Mouse (Mus musculus): ENCODE measurements at regions not wholly inside any gene's neighbourhood (a gene's known extent, or its start where the extent isn't known, plus 50 kb on each side); places are given as distances from the start of the nearest gene placed in this dataset.

DNA sequence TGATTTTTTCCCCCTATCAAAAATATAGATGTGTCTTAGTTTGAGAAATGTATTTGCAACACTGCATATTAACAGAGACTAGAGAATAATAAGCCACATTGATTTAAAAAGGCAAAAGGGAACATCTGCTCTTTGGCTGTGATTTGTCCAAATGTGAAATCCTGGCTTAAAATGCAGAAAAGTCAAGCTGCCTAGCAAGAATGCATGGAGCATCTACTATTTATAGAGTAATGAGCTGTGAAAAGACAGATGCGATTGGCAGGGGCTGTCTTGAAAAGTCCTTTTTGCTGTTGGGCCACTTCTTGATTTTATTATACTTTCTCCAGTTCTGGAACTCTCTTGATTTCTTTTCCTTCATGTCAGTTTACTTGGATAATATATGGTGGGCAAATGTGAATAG, 1707.8 kb upstream of the Gm7489 start:
- Histone ChIP-seq H3K4me3 (ENCODE audit: insufficient read depth, low read depth, low read length) (no peak overlapping the region), H3K27me3 (replicated peaks; ENCODE audit: control insufficient read depth, insufficient read depth, low read length) (no peaks in the 10 kb centered on the region), H3K27ac (ENCODE audit: insufficient read depth, low read depth, low read length) (no peak overlapping the region), H3K36me3 (ENCODE audit: control insufficient read depth, insufficient read depth, low read length) (no peaks in the 10 kb centered on the region), H3K4me1 (ENCODE audit: control insufficient read depth, insufficient read depth, low read length) (no peaks in the 10 kb centered on the region)
- WGBS, result 90% methylated on average over 1 of the region's 1 CpGs
- TF ChIP-seq CTCF (conservative IDR thresholded peaks at IDR 0.05; ENCODE audit: insufficient read depth, insufficient read length, low read depth, low read length) (no peak), POLR2A (IDR thresholded peaks at IDR 0.05; ENCODE audit: low read depth, low read length) (no peak)
- DNase-seq, result no peak

DNA sequence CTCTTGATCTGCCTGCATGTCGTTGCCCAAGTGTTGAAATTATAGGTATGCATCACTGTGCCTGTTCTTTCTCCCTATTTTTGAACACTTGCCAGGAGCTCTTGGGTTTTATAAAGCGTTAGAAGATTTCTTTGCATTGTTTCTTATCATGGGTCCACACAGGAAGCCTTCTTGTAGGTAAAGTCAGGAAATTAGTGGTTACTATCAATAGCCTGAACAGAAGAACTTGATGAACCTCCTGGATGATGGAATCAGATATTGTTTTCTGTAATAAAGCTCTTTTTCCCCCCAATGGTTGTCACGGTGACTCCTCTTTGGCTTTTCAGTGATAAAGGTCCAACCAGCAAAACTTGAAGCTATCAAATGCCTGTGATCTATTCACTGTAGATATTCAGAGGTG, 1706.0 kb upstream of the Gm7489 start:
- no peak overlapping the region for H3K4me3 ChIP-seq (ENCODE audit: insufficient read depth, low read depth, low read length)
- DNase-seq, result no peak
- no peaks in the 10 kb centered on the region for H3K27me3 ChIP-seq (replicated peaks; ENCODE audit: control insufficient read depth, insufficient read depth, low read length)
- no peaks in the 10 kb centered on the region for H3K36me3 ChIP-seq (ENCODE audit: control insufficient read depth, insufficient read depth, low read length)
- no peak overlapping the region for H3K27ac ChIP-seq (ENCODE audit: insufficient read depth, low read depth, low read length)
- TF ChIP-seq POLR2A (IDR thresholded peaks at IDR 0.05; ENCODE audit: low read depth, low read length), result no peak
- TF ChIP-seq CTCF (conservative IDR thresholded peaks at IDR 0.05; ENCODE audit: insufficient read depth, insufficient read length, low read depth, low read length), result no peak
- WGBS, result 51% methylated on average over 3 of the region's 3 CpGs
- H3K4me1 ChIP-seq (ENCODE audit: control insufficient read depth, insufficient read depth, low read length), result no peaks in the 10 kb centered on the region

DNA sequence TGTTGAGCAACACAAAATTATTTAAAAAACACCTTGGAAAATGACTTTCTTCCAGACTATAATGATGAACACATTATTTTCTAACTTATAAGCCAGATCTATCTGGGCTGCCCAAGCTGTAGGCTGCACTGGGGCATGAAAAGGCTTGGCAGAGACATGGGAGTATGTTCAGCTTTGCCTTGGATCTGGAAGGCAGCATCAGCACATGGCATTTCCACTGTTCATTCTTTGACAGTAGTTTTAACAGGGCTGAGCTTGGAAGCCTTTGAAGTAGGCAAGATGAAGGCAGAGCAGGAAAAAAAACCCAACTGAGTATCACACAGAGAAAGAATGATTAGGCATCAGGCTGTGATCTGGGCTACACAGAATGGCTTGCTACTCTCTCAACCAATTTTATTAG, 1705.3 kb upstream of the Gm7489 start:
- H3K27ac ChIP-seq (ENCODE audit: insufficient read depth, low read depth, low read length), result no peak overlapping the region

DNA sequence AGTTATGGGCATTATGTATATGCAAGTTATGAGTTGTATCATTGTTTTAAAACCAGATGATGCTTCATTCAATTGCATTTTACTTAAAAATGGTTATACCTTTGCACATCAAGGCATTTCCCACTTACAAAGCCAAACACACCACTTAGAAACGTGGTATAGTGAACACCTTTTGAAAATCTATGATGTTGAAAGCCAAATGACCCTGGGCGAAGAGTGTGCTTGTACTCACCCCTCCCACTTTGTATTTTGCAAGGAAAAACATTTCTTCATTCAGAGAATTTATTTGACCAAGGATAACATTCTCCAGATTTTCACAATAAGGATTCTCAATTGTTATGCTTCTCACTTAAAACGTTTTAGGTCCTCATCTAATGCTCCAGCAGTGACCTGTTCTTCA, 1693.5 kb upstream of the Gm7489 start:
- H3K27me3 ChIP-seq (replicated peaks; ENCODE audit: control insufficient read depth, insufficient read depth, low read length), result no peaks in the 10 kb centered on the region
- DNase-seq, result no peak
- WGBS, result 65% methylated on average over 3 of the region's 3 CpGs
- no peaks in the 10 kb centered on the region for H3K4me1 ChIP-seq (ENCODE audit: control insufficient read depth, insufficient read depth, low read length)
- TF ChIP-seq POLR2A (IDR thresholded peaks at IDR 0.05; ENCODE audit: low read depth, low read length) (no peak), CTCF (conservative IDR thresholded peaks at IDR 0.05; ENCODE audit: insufficient read depth, insufficient read length, low read depth, low read length) (no peak)
- H3K36me3 ChIP-seq (ENCODE audit: control insufficient read depth, insufficient read depth, low read length), result no peaks in the 10 kb centered on the region
- H3K27ac ChIP-seq (ENCODE audit: insufficient read depth, low read depth, low read length), result no peak overlapping the region
- no peak overlapping the region for H3K4me3 ChIP-seq (ENCODE audit: insufficient read depth, low read depth, low read length)

More for the DNA sequence above, 1705.3 kb upstream of the Gm7489 start:
- Histone ChIP-seq H3K36me3 (ENCODE audit: control insufficient read depth, insufficient read depth, low read length) (no peaks in the 10 kb centered on the region), H3K27me3 (replicated peaks; ENCODE audit: control insufficient read depth, insufficient read depth, low read length) (no peaks in the 10 kb centered on the region), H3K4me3 (ENCODE audit: insufficient read depth, low read depth, low read length) (no peak overlapping the region), H3K4me1 (ENCODE audit: control insufficient read depth, insufficient read depth, low read length) (no peaks in the 10 kb centered on the region)
- no peak for TF ChIP-seq POLR2A (IDR thresholded peaks at IDR 0.05; ENCODE audit: low read depth, low read length)
- TF ChIP-seq CTCF (conservative IDR thresholded peaks at IDR 0.05; ENCODE audit: insufficient read depth, insufficient read length, low read depth, low read length), result no peak
- DNase-seq, result no peak

DNA sequence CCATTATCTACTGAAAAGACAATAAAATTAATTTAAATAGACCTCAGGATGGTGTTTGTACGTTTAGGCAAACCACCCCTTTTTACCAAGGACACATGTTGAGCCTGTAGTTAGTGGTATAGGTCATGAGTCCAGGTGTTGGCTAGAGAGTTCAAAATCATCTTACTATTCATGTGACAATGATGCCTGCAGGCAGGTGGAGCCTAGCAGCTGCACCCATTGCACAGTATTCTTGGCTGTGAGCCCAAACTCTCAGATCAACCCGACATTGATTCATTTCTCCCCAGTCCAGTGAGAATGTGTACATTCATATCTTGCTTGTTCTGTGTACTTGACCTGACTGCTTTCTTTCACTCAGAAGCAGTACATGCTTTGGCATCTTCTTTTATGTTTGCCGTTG, 1677.4 kb upstream of the Gm7489 start:
- 62% methylated on average over 3 of the region's 3 CpGs for WGBS
- Histone ChIP-seq H3K36me3 (ENCODE audit: control insufficient read depth, insufficient read depth, low read length) (no peaks in the 10 kb centered on the region), H3K27me3 (replicated peaks; ENCODE audit: control insufficient read depth, insufficient read depth, low read length) (no peaks in the 10 kb centered on the region), H3K4me1 (ENCODE audit: control insufficient read depth, insufficient read depth, low read length) (no peaks in the 10 kb centered on the region), H3K27ac (ENCODE audit: insufficient read depth, low read depth, low read length) (no peak overlapping the region), H3K4me3 (ENCODE audit: insufficient read depth, low read depth, low read length) (no peak overlapping the region)
- DNase-seq, result no peak
- TF ChIP-seq POLR2A (IDR thresholded peaks at IDR 0.05; ENCODE audit: low read depth, low read length) (no peak), CTCF (conservative IDR thresholded peaks at IDR 0.05; ENCODE audit: insufficient read depth, insufficient read length, low read depth, low read length) (no peak)

DNA sequence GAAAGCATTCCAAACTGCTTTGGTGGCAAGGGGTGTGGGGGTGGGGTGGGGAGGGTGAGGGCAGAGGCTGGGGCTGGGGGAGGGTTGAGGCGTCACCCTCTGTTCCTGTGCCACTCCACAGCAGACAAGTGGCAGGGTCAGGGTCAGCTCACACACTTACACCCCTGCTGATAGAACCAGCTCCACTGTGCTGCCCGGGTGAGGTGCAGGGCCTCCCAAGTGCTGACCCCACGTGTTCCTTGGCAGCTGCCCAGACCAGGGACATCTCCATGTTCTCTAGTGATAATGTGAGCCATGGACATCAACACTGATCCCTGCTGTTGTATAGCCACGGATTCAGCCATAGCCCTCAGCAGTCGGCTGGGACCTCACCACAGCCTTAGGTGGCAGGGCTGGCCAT, 1652.3 kb upstream of the Gm7489 start:
- 89% methylated on average over 5 of the region's 5 CpGs for WGBS
- H3K36me3 ChIP-seq (ENCODE audit: control insufficient read depth, insufficient read depth, low read length), result no peaks in the 10 kb centered on the region
- no peak overlapping the region for H3K4me3 ChIP-seq (ENCODE audit: insufficient read depth, low read depth, low read length)
- TF ChIP-seq CTCF (conservative IDR thresholded peaks at IDR 0.05; ENCODE audit: insufficient read depth, insufficient read length, low read depth, low read length), result no peak
- no peak for TF ChIP-seq POLR2A (IDR thresholded peaks at IDR 0.05; ENCODE audit: low read depth, low read length)
- H3K27ac ChIP-seq (ENCODE audit: insufficient read depth, low read depth, low read length), result no peak overlapping the region
- DNase-seq, result no peak
- H3K27me3 ChIP-seq (replicated peaks; ENCODE audit: control insufficient read depth, insufficient read depth, low read length), result no peaks in the 10 kb centered on the region
- no peaks in the 10 kb centered on the region for H3K4me1 ChIP-seq (ENCODE audit: control insufficient read depth, insufficient read depth, low read length)

DNA sequence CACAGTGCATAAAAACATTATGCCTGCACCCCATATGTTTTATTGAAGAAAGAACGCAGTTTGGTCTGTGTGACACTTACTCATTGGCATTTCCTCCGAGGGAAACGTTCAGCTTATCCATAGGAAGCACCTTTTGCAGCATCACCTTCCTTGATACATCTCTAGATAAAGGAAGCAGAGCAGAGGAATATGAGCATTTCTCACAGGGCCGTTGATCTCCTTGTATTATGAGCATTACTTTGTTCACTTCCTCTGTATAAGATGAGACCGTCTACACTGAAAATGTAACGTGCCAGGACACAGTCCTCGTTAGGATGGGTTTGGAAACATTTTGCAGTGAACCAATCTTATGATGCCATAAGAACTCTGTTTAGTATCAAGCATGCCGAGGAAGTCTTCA, 1648.5 kb upstream of the Gm7489 start:
- Histone ChIP-seq H3K4me3 (ENCODE audit: insufficient read depth, low read depth, low read length) (no peak overlapping the region), H3K36me3 (ENCODE audit: control insufficient read depth, insufficient read depth, low read length) (no peaks in the 10 kb centered on the region), H3K4me1 (ENCODE audit: control insufficient read depth, insufficient read depth, low read length) (no peaks in the 10 kb centered on the region), H3K27me3 (replicated peaks; ENCODE audit: control insufficient read depth, insufficient read depth, low read length) (no peaks in the 10 kb centered on the region), H3K27ac (ENCODE audit: insufficient read depth, low read depth, low read length) (no peak overlapping the region)
- WGBS, result 60% methylated on average over 8 of the region's 8 CpGs
- no peak for DNase-seq
- TF ChIP-seq CTCF (conservative IDR thresholded peaks at IDR 0.05; ENCODE audit: insufficient read depth, insufficient read length, low read depth, low read length) (no peak), POLR2A (IDR thresholded peaks at IDR 0.05; ENCODE audit: low read depth, low read length) (no peak)

DNA sequence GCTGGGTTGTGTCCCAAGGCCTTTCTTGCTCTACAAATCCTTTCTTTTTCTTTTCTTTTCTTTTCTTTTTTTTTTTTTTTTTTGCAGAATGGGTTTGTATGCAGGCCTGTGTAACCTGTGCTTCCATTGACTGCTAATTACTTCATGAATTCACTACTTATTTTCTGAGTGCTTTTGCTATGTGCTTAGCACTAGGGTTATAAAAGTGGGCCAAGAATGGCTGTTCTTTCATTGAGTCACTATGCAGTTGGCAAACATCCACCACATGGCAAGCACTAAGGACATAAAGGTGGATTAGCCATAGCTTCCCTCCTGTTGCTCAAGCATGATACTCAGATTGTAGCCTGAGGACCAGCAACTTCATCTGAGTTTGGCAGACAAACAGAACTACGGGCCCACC, 1641.8 kb upstream of the Gm7489 start:
- H3K27ac ChIP-seq (ENCODE audit: insufficient read depth, low read depth, low read length), result no peak overlapping the region
- H3K27me3 ChIP-seq (replicated peaks; ENCODE audit: control insufficient read depth, insufficient read depth, low read length), result no peaks in the 10 kb centered on the region
- no peak for TF ChIP-seq POLR2A (IDR thresholded peaks at IDR 0.05; ENCODE audit: low read depth, low read length)
- TF ChIP-seq CTCF (conservative IDR thresholded peaks at IDR 0.05; ENCODE audit: insufficient read depth, insufficient read length, low read depth, low read length), result no peak
- WGBS, result 88% methylated on average over 1 of the region's 1 CpGs
- H3K4me3 ChIP-seq (ENCODE audit: insufficient read depth, low read depth, low read length), result no peak overlapping the region
- DNase-seq, result no peak
- H3K4me1 ChIP-seq (ENCODE audit: control insufficient read depth, insufficient read depth, low read length), result no peaks in the 10 kb centered on the region
- no peaks in the 10 kb centered on the region for H3K36me3 ChIP-seq (ENCODE audit: control insufficient read depth, insufficient read depth, low read length)
